Mouse (Mus musculus): ENCODE results near the gene Carmil3.

The Carmil3 gene

DNA sequence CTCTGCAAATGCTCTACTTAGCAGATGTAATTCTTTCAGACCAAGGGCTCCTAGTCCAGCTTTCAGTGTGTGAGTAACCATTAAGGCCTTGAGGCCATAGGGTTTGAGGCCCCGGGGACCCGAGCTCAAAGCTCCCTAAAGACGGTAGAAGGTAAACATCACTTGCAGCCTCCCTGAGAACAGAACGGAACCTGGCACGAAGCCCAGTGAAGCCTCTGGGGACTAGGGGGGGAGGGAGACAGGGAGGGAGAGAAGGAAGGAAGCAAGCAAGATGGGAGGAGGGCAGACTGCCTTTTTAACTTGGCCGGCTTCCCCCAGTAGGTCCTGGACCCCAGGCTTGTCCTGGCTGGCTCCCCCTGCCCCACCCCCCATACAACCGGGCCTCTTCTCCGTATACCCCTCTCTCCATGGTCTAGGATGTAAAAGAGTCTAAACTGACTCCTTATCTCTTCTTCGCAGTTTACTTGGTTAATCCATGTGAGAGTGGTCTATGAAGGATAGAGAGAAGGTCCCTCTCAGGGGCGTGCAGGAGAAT, 50.4 kb downstream of the Carmil3 start:
- in situ Hi-C loops (cut with MboI, MseI) = no loop called here

DNA sequence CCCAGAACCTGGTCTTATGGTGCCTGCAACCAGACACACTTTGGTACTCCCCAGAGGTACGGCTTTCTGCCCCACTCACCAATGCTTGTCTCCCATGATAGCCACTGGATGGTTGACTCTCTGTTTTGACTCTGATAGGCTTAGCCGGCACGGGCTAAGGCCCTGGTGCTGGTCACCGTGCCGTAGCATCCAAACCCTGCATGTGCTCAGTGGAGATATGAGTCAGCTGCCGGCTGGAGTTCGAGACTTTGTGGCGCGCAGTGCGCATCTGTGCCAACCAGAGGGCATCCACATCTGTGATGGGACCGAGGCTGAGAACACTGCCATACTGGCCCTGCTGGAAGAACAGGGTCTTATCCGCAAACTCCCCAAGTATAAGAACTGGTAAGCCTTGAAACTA, 51.8 kb downstream of the Carmil3 start:
- in situ Hi-C loops (cut with MboI, MseI) = no loop called here

DNA sequence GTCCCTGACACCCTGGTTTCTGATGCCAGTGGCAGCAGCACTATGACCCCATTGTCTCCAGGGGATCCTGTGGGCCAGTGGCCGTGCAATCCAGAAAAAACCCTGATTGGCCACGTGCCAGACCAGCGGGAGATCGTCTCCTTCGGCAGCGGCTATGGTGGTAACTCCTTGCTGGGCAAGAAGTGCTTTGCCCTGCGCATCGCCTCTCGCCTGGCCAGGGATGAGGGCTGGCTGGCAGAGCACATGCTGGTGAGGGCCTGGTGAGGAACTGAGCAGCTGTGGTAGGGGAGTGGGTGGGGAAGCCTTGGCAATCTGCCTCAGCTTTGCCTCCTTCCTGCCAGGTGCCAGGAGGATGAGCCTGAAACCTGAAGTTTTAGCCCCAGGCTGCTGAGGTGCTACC, 53.9 kb downstream of the Carmil3 start:
- in situ Hi-C loops (cut with MboI, MseI) = no loop called here

DNA sequence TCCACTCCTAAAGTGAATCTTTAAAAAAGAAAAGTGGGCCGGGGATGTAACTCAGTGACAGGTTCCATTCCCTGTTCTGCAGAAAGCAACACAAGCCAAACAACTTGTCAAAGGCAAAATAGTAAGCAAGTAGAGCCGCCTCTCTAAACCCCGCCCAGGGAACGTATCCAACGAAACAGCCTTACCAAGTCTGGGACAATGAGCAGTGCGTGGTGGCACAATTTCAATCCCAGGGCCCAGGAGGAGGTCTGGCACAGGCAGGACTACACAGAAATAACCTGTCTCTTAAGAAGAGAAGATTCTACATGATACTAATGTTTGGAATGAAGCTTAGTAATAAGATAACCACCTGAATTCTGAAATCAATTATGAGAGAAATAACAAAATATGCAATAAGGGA, 59.7 kb downstream of the Carmil3 start:
- in situ Hi-C loops (cut with MboI, MseI) = no loop called here

DNA sequence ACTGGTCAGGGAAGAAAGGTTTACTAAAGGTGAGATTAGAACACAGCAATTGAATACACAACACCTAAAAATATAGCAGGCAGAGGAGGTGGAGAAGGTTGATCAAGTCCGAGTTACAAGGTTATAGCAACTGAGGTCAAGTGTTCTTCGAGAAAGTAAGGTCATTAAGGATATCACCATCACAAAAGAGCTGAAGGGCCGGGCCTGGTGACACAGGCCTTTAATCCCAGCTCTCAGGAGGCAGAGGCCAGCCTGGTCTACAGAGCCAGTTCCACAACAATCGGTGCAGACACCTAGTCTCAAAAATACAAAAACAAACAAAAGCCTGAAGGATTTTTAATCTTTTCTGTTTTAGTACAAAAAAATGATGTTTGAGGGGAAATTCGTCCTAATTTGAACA, 60.9 kb downstream of the Carmil3 start:
- in situ Hi-C loops (cut with MboI, MseI) = no loop called here

DNA sequence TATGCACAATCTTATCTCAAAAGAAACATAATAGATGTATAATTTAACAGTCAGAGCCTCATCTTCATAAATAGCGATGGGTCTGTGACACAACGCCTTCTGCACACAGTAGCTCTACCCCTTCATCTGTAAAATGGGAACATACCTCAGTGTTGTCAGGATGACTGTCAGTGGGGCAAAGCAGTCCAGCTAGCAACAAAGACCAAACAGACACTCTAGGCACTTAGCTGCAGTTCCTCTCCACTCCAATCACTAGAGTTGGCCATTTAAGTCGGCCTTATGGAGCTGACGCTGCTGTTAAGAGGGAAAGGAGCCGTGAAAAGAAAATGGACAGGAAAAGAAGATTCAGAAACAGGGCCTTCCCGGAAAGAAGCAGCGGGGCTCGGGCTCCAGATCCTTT, 61.3 kb downstream of the Carmil3 start:
- in situ Hi-C loops (cut with MboI, MseI) = no loop called here

DNA sequence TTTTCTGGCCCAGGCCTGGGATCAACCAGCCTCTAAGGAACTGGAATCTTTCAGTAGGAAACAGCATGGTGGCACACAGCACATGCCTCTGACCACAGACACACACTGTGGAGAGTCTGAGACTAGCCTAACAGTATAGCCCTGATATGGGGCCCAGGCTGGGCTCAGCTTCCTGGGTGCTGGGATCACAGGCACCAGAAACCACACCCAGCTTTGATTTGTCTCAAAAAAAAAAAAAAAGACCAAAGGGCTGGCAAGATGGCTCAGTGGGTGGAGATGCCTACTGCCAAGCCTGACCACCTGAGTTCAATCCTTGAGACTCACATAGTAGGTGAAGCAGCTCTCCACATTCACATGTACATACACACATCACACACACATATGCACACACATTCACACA, 64.2 kb downstream of the Carmil3 start:
- in situ Hi-C loops (cut with MboI, MseI) = no loop called here

DNA sequence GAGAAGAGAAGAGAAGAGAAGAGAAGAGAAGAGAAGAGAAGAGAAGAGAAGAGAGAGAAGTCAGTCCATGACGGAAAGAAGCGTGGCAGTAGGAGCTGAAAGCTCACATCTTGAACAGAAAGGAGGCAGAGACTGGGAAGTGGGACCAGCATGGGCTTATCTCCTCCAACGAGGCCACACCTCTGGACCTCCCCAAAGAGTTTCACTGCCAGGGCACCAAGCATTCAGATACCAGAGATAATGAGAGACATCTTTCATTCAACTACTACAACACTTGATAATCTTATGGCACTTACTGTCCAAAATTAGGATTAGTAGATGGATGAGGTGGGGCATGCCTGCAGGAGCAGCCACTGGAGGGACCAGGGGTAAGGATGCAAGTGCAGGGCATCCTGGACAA, 65.3 kb downstream of the Carmil3 start:
- in situ Hi-C loops (cut with MboI, MseI) = no loop called here

DNA sequence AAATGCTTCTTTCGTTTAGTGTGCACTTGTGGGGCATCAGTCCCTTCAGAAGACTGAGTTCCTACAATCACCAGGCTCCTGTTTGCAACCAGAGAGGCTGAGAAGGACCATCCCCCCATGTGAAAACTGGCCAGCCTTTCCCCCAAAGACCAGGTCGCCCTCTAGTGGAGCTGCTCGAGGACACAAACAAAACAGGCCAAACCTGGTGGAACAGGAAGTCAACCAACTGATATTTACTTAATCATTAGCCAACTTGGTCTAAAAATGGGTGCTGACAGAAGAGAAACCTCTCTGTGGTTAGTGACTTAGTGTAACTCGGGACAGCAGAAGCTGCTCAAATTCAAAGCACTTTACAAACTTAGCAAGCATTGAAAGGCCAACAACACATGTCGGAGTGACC, 66.6 kb downstream of the Carmil3 start:
- in situ Hi-C loops (cut with MboI, MseI) = no loop called here

DNA sequence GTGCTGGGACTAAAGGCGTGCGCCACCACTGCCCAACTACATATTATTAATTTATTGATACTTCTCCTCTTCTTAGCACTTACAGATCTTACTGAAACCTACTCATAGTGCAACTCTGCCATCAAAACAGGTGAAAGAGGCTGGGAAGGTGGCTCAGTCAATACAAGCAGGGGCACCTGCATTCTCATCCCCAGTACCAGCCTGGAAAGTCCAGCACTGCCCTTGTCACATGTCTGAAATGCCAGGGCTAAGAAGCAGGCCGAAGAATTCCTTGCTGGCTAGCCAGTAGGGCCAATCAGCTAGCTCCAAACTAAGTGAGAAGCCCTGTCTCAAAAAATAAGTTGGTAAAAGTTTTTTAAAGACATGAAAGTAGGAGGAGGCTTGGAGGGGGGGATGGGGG, 67.1 kb downstream of the Carmil3 start:
- in situ Hi-C loops (cut with MboI, MseI) = no loop called here
